Mouse (Mus musculus) MN1 (cell line): Measurements from ENCODE around the gene Gm17606.

Experiments used
- DNase-seq: peaks from one replicate; pipeline ENCODE4 v3.0.0-alpha.2; 2016; ENCODE audit warnings: low spot score

Gene Gm17606

GRCm38 (mm10) chr14:54624976-54625375, 15.8 kb upstream of the Gm17606 start:
- no peak for DNase-seq

GRCm38 (mm10) chr14:54628103-54628502, 12.6 kb upstream of the Gm17606 start:
- no peak for DNase-seq

- DNase-seq: no peak
Observed at GRCm38 (mm10) chr14:54629797-54630196, 11.0 kb upstream of the Gm17606 start.

GRCm38 (mm10) chr14:54630583-54631239, 10.0 kb upstream of the Gm17606 start:
- DNase-seq: no peak

- no peak for DNase-seq
Observed at GRCm38 (mm10) chr14:54631240-54631599, 9.5 kb upstream of the Gm17606 start.

- no peak for DNase-seq
Observed at GRCm38 (mm10) chr14:54632252-54632651, 8.5 kb upstream of the Gm17606 start.

- DNase-seq: peak; percentile 27
Observed at GRCm38 (mm10) chr14:54634182-54634581, 6.6 kb upstream of the Gm17606 start.

- peak; percentile 44 for DNase-seq
Observed at GRCm38 (mm10) chr14:54636954-54637353, 3.8 kb upstream of the Gm17606 start.

- DNase-seq: no peak
Observed at GRCm38 (mm10) chr14:54638210-54638609, 2.5 kb upstream of the Gm17606 start.

- no peak for DNase-seq
Observed at GRCm38 (mm10) chr14:54640121-54640520, 631 bp upstream of the Gm17606 start.

- DNase-seq: peak; percentile 87
Observed at GRCm38 (mm10) chr14:54641305-54641969, 685 bp downstream of the Gm17606 start, which contains the start of gene Cdh24. TSS of gene Cdh24 (minus strand) at chr14:54641364.

- DNase-seq: no peak
Observed at GRCm38 (mm10) chr14:54642224-54642944, 1.6 kb downstream of the Gm17606 start.

GRCm38 (mm10) chr14:54643011-54643410, 2.3 kb downstream of the Gm17606 start:
- peak; percentile 51 for DNase-seq

GRCm38 (mm10) chr14:54644294-54644693, 3.5 kb downstream of the Gm17606 start:
- no peak for DNase-seq

GRCm38 (mm10) chr14:54646455-54646854, 5.7 kb downstream of the Gm17606 start:
- no peak for DNase-seq

- DNase-seq: no peak
Observed at GRCm38 (mm10) chr14:54646898-54647636, 6.3 kb downstream of the Gm17606 start.

GRCm38 (mm10) chr14:54647900-54648299, 7.1 kb downstream of the Gm17606 start:
- no peak for DNase-seq

- peak; percentile 94 for DNase-seq
Observed at GRCm38 (mm10) chr14:54650621-54651454, 10.1 kb downstream of the Gm17606 start.

GRCm38 (mm10) chr14:54651556-54651955, 10.8 kb downstream of the Gm17606 start:
- DNase-seq: no peak

GRCm38 (mm10) chr14:54652787-54653186, 12.0 kb downstream of the Gm17606 start:
- no peak for DNase-seq

- peak; percentile 90 for DNase-seq
Observed at GRCm38 (mm10) chr14:54653496-54653895, 12.7 kb downstream of the Gm17606 start.
